Mouse (Mus musculus) gonadal fat pad, adult 2 months (tissue): ENCODE results near the gene Gm42417. TPM values are rescaled to one million over a fixed set of nuclear protein-coding genes. Genes with fewer than 3 reads are reported as not detected.

Experiments
- DNase-seq: peaks from one replicate; pipeline ENCODE4 v3.0.0-alpha.2; 2012; ENCODE audit warnings: low read depth
- polyA plus RNA-seq: library from polyadenylated mRNA; depleted of rRNA; stranded (reverse); fragments of >200 nt; gene quantifications from 2 replicates; pipeline ENCODE4 v1.2.3, GENCODE M21; 2012; rRNA removed

Gm42417 gene
- not detected in 2 replicates for polyA plus RNA-seq

DNA sequence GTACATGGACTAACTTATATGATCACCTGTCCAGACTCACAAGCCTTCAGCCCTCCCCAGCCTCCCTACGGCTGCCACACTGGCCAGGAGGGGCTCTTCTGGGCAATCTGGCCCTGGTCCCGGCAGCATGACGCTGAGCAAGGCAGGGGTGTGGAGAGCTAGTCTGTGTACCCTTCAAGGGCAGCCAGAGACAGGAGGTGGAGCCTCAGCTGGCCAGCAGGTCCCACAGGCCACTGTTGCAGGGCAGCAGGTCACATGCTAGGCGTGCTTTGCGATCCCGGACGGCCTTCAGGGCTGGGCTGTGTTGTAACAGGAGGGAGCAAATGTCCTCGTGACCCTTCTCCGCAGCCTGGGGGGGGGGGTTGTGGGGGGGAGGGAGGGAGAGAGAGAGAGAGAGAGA lies at the start of gene Gm42417:
Gene Gm42417, minus strand, starts transcription at position 244 of the 400 bp plus-strand sequence.
- DNase-seq, result no peak

DNA sequence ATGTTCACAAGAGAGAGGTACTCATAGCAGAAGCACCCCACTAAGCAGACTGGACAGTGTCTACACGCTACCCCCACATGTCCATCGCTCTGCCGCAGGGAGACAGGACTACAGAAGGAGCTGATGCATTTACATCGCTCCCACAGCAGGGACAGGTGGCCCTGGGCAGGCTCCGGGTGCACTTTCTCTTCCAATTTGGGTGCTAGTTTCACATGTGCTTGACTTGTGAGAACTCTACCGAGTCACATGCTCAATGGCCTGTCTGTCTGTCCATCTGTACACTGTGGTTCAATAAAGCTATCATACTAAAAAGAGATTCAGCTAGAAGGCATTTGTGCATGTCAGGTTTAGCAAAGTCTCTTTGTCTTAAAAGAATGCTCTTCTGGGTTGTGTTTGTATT lies 48.6 kb upstream of the Gm42417 start:
- DNase-seq, result no peak

DNA sequence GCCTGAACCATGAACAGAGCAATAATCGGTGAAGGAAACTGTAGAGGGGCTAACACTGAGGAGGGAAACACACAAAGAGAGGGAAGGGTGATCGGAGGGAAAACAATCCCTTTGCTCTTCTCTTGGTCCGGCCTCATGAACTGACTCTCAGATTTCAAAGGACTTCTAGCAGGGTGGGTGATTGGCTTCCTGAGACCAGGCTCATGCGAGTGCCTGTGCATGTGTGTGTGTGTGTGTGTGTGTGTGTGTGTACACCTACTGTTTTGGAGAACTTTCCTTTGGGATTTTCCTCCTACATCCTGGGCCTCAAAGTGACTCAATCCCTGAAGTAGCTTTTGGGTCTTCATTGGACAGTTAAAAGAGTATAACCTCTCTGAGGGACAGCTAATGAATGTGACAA lies 47.1 kb upstream of the Gm42417 start:
- DNase-seq, result no peak

DNA sequence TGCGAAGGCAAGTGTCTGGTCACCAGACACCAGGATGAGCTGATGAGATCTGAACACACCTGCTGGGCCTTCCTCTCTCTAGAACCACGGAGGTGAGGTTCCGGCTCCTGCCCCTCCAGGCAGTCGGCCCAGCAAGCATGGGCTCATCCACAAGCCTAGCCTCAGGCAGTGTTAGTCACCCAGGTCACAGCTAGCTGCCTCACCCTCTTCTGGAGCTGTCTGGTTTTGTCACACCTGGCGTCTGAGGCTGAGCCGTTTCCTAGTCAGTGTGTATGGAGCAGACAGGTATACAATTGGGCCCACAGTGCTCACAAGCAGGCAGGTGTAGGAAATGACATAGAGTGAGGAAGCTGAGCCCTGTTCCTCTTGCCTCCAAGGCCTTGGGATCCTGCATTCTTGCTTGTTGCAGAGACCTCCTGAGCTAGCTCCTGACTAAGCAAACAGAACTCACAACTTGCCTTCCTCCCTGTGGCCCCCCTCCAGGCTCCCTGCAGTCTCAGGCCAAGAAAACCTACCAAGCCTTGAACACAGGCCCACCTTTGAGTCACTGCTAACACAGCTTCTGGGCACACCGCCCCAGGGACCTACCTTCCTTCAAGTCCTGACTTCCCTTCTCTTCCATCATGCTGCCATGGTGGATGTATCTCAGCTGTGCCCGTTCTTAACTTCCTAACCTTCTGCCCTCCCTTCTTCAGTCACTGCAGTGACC lies 44.3 kb upstream of the Gm42417 start:
- DNase-seq, result no peak

DNA sequence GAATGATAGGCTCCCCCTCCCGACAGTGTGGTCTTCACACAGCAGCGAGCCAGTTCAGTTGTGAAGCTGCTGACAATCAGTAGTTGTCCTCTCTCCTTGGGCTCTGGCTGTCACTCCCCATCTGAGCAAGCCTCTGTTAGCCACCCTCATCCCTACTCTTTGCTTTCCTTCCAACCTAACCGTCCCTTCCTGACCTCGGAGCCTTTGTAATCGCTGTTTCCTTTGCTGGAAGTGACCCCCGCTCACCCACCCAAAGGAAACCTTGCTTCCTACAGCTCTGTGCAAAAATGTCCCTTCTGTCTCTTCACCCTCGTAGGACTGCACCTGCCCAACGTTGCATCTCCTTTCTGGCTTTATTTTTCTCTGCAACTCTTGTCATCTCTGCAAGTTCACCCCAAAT lies 43.0 kb upstream of the Gm42417 start:
- no peak for DNase-seq

DNA sequence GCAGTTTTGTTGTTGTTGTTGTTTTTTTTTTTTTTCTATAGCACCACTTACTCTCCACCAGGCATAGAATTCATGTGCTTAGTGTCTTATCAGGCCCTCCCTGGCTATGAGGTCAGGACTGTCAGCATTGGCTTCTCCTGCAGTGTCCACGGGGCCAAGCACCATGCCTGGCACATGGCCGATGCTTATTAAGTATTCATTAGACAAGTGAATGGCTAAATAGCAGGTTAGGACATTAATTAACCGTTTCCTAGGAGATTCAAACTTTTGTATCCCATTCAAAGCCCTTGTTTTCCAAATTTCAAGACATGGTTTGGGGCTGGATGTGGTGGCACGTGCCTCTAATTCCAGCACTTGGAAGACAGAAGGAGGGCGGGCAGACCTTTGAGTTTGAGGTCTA lies 42.0 kb upstream of the Gm42417 start:
- no peak for DNase-seq

DNA sequence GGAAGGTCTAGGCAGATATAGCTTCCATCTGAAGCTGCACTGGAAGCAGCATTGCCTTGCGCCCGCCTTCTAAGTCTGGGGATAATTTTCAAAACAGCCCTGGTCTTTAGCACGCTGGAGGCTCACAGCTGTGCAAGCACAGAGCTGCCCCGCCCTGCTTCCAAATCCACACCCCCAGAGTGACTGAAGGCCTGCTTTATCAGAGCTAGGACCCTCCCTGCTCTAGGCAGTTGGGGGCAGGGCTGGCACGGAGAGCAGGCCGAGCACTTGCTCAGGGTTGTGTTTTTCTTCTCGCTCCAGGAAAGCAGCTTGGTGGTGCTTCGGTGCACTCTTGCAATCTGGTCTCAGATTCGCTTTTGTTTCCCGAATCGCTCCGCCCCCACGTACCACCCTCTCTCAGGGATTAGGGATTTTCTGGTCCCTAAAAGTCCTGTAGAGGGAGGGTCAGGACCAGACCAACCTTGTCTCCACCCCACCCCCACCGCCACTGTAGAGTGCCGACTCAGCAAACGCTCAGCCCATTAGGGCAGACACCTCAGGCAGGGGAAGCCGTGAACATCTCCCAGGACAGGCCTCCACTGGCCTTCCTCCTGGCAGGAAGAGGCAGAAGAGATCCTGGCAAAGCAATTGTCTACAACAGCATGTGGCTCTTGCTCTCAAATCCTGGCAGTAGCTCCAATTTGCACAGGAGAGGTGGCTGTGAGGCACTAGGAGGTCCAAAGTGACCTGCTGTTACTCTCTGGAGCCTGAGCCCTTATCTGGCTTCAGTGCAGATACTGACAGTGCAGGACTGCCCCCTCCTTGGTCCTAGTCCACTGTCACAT lies 41.4 kb upstream of the Gm42417 start:
- no peak for DNase-seq

DNA sequence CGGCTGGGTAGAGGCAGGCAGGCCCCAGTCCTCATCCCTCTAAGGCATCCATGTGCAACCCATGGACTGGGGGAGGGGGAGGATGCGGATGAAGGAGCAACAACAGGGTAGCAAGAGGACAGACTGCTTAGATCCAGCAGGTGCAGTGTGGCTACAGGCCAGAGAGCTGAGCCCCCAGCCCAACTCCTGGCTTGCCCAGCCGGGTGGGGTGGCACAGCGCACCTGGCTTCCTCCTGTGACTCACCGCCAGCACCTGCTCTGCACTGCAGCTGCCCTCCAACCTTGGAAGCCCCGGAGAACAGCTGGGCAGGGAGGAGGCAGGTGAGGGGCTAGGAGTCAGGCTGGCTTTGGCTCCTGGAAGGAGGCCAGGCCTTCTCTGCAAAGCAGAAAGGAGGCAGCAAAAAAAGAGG lies 40.8 kb upstream of the Gm42417 start:
- DNase-seq, result no peak

DNA sequence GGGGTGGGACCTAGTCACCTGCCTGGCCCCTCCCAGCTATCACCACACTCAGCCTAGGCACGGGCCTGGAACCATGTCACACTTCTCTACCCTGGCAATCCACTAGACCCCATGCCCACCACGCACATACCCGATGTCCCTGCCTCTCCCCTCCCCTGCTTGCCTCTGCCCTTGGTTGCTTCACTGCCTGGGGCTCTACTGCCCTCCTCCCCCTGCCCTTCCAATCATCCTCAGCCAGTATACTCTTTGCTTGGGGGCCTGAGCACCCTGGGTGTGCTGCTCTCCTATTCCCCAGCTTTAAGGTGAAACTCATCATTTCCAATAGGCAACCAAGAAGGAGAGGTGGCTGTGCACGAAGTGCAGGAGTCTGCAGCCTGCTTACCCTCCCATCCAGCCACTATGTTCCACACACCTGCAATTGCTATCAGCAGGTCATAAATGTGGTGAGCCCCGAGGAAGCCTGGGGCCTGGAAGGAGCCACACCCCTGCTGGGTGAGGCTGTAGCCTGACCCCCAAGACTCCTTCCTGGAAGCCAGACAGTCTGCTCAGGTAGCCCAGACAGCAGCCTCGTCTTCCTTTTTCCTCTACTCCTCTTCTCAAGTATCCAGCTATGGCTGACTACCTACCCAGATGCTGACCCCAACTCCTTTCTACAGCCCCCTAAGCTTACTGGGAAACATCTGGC lies 37.9 kb upstream of the Gm42417 start:
- DNase-seq, result no peak

DNA sequence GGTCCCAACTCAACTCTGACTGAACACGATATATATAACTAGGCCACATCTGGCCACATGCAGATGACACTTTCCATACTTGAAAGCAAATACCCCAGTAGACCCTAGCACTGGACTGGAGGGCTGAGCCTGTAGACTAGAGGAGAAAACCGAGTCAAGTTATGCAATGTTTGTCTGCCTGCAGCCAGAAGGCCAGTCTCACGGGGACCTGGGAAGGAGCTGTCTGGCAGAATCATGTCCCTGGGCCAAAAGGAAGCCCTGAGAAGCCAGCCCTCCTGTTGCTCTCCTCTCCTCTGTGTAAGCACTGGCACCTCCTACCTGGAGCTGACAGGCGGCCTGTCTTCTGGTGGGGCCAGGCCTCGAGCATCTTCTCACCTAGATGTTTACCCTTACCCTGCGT lies 36.1 kb upstream of the Gm42417 start:
- DNase-seq, result no peak

DNA sequence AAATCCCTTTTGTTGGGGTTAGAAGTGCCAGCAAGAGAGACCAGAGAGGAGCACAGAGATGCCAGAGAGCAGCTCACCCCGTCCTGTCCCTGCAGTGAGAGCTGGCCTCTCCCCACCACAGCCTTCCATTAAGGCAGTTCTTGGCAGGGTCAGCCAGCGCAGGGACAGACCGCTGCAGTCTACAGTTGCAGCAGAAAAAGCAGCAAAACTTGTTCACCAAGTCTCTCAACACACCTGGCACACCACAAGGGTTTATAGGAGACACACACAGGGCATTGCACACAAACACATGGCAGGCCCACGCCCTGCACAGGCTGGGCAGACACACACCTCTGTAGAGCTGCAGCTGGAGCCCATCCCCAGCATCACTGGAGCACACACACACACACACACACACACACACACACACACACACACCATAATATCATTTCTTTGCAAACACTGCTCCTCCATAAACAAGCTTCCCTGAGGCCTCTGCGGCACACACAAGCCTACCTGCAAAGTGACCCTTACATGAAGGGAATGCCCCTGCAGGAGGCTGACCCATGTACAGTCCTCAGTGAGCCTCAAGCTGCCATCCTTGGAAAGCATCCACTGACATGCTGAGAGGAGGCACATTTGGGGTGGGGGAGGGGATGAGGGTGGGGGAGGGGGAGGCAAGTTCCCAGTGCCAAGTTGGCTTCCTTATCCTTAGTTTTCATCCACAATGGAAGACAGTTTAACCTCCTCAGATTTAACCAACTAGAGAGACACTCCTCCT lies 35.1 kb upstream of the Gm42417 start:
- DNase-seq, result no peak

DNA sequence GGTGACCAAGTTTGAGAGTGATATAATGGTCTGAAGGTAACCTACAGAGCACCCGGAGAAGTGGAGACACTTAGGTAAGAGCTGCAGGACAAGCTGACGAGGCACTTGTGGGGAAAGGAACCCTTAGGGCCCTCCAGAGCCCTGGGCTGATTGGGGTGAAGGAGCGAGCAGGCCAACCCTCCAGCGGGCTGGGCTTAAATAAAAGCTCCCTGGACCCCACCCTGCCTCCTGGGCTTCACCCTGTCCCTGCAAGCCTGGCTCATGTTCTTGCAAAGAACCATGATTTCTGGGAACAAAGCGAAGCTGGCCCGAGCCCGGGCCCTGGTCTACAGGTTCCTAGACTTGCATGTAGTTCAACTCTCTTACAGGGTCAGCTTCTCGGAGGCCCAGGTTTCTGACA lies 34.3 kb upstream of the Gm42417 start:
- DNase-seq, result no peak

DNA sequence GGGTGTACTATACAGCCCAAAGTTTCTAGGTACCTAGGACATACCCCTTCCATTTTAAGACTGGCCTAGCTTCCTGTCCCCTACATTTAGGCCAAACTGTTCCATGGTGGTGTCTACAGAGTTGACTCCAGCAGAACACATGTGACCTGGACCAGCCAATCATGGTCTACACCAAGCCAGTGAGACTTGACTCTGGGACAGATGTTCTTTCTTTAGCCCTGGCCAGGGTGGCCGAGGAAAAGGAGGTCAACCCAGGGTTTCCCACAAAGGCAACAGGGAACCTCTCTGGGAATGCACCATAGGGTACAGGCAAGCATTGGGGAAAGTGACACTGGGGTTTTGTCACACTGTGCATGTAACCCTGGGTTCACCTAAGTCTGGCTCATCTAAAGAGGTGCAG lies 33.5 kb upstream of the Gm42417 start:
- no peak for DNase-seq

DNA sequence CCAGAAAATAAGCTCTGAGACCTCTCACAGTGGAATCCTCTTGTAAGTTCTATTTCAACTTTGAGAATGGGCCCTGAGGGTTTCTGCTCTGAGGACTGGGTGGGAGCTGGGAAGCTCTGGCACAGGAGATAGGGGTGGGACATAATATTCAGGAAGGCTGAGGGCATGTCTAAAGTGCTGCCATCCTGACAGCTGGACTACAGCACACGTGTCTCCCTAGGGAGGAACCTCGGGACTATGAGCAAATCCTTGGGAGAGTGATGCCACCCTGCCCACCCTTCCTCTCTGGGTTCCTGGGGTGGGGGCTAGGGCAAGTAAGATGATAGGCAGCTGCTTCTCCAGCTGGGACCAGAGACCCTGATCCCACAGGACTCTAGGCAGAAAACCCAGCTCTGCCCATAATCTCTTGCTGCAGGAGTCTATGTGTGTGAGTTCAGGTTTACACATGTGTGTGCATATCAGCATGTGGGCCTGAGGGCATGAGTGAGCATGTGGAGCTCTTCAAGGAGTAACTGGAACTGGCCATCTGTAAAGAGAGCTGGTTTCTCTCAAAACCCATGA lies 33.0 kb upstream of the Gm42417 start:
- no peak for DNase-seq

DNA sequence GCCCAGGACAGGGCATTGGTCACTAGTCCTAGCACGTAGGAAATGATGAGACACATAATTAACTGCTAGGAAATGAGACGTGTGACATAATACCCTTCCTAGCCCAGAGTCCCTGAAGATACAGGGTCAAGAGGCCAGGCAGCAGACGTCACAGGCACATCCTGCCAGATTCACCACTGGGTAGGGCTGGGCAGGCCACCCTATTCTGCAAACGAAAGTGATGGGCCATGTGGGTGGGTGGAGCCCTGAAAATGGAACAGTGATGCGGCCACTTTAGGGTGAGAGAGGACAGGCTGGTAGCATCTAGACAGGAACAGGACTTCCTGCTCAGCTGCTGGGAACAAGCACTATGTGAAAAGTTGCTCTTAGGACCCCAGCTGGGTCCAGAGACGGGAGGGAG lies 32.4 kb upstream of the Gm42417 start:
- DNase-seq, result no peak

DNA sequence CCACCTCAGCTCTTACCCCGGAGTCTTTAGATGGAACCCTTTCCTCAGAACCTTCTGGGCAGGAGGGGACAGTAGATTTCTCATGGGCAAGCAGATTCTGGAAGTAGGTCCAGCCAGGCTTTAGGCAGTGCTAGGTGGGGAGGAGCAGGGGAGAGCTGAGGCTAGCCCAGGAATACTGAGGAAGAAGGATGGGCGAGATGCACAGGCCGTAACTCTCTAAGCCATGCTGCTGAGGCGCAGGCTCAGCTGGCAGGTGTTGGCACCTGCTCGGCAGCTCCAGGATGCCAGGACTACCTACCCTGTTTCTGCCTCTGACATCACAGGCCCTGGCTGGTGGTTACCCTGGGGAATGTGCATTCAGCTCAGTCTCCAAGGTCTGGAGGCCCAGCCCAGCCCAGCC lies 31.1 kb upstream of the Gm42417 start:
- DNase-seq, result no peak

DNA sequence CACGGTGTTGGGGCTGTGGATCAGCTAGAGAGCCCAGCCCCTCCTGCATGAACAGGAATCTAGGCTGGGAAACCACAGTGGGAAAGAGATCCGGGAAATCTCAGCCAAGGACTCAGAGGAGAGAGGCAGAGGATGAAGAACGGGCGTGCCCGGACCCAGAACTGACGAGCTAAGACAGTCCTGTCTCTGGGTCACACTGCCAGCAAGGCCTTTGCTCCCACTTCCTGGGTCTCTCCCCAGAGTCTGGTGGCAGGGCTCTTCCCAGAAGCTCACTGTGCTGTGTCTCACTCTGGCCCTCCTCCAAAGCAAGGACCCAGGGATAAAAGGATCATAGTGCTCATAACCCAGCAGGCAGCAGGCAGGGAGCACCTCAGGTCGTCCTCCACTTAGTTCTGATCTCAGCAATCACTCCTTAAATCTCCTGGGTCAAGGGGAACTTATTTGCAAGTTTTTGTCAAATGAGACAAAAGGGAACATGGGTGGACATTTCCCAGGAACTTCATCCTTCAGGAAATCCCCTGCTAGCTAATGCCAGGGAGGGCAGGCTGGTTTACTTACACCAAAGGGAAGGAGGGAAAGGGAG lies 30.6 kb upstream of the Gm42417 start:
- DNase-seq, result no peak

DNA sequence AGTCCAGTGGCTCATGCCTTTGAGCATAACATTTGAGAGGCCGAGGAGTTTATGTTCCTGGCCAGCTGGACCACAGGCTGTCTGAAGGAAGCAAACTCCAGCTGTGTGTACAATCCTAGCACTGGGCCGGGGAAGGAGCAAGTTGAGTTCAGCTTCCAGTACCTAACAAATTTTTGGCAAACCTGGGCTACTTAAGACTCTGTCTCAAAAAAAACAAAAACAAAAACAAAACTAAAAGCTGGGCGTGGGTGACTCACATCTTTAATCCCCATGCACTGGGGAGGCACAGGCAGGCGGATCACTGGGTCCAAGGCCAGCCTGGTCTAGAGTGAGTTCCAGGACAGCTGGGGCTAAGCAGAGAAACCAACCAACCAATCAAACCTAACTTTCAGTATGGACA lies 29.5 kb upstream of the Gm42417 start:
- no peak for DNase-seq

DNA sequence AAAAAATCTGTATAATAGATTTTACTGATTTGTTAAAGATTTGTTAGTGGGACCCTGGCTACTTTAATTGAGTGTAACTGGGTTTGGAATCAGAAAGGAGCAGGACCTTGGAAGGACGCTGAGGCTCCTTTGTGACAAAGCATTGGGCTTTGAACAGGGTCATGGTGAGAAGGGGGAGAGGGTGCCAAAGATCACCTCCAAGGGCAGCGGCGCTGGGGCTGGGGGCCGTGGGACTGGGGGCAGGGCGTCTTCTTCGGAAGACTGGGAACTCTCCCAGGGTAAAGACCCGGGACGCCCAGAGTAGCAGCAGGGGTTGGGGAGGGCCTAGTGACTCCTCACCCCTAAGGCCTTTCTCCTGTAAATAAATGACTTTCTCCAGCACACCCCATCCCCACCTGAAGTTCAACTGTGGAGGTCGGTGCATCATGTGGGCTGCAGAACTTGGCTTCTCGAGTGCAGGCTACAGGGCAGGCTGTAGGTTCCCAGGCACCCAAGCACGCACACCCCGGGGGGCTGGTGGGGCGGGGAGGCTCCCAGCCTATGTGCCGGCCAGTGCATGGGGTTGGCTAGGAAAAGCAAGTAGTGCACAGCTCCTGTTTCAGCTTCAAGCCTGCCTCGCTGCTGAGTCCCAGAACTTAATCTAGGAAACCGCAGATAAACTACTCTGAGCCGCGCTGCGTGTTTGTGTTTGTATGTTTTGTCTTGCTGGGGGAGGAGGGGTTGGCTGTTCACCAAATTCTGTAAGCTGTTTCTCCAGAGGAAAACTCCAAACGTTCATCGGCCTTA lies 28.8 kb upstream of the Gm42417 start:
- DNase-seq, result no peak

DNA sequence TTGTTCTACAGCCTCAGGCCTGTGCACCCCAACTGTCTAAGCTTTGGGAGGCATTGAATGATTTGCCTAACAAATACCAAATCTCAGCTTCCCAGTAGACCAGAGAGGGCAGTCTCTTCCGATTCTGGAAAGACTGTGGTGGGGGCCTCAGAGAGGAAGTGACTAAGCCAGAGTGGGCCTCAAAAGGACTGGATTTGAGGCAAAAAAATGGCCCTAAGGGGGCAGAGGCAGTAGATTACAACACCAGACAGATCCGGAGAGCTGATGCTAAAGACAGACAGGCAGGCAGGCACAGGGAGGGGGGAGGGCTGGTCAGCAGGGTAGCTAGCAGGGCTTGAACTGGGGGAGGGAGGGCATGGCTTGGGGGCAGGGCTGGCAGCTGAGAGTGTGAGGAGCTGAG lies 27.2 kb upstream of the Gm42417 start:
- DNase-seq, result no peak

DNA sequence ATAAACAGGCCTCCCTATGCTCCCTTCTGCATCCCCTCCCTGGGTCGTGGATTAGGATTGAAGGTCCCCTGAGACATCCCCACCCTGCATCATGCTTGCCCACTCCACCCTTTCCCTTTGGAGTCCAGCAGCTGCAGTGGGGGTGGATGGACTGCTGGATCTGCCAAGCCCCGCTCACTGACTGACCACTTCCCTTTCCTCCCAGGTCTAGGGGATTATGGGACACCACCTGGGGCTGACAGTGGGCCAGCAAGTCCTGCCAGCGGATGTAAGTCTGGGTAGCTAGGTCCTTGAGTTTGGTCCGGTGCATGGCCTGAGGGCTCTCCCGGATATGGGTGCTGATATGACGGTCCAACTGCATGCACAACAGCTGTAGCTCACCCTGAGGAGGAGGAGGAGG lies 24.9 kb upstream of the Gm42417 start:
- no peak for DNase-seq
